Mouse (Mus musculus) heart, postnatal 0 days (tissue): Measurements from ENCODE around the gene Tubb2b.

ENCODE experiments used
- CTCF ChIP-seq: IDR thresholded peaks from 2 replicates; pipeline ENCODE4 v1.5.1; 2016; ENCODE audit warnings: antibody characterized with exemption, control low read depth, low read depth
- EP300 ChIP-seq: IDR thresholded peaks from 2 replicates; pipeline ENCODE4 v1.6.1; 2016; ENCODE audit warnings: antibody characterized with exemption, low read depth

DNA sequence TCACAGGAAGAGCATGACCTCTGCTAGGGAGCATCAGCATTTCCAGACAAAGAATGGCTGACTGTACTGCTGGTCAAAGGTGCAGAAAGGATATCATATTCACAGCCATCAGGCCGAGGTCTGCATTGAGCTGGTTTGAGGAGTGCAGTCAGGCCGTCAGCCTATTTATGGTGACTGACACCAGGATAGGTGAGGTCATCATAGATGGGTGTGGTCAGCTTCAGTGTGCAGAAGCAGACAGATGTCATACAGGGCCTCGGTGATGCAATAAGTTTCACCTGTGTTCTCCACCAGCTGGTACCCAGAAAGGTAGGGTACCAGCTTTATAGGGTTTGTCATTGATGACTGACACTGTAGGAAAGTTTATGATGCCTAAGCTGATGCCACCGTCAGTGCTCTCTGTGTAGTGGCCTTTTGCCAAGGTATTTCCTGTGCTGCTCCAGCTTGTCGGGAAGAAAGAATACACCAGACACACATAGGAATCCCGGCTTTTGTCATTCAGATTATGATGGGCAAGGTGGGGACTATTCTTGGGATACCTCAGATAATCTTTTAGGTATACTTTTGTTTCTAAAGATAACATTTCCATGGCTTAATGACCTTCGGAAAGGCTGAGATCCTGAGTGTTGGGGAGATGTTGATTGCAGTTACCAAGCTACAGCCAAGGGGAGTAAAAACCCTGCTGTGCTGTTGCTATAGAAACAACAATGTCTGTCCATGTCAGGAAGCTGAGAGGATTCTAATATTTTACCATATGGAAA lies 43.0 kb downstream of the Tubb2b start:
- TF ChIP-seq CTCF (no peak), EP300 (no peak)
